Mouse (Mus musculus) olfactory bulb, adult 2 months (tissue): Measurements from ENCODE around the gene Cstf3. TPM values are rescaled to one million over a fixed set of nuclear protein-coding genes. Genes with fewer than 3 reads are reported as not detected.

ENCODE experiments used
- H3K27ac ChIP-seq: fragments of 200-500 bp; 2 replicates; pipeline ENCODE4 v1.5.1; 2012; ENCODE audit warnings: low read depth, low read length; ENCODE audit not compliant: insufficient read depth
- H3K4me1 ChIP-seq: fragments of 200-500 bp; 2 replicates; pipeline ENCODE4 v1.6.1; 2012; ENCODE audit warnings: low read length; ENCODE audit not compliant: control insufficient read depth, insufficient read depth
- H3K4me3 ChIP-seq: fragments of 200-500 bp; 2 replicates; pipeline ENCODE4 v1.5.1; 2012; ENCODE audit warnings: mild to moderate bottlenecking, low read depth, low read length, moderate library complexity; ENCODE audit not compliant: insufficient read depth
- CTCF ChIP-seq: fragments of 200-500 bp; IDR thresholded peaks from 2 replicates; pipeline ENCODE4 v1.5.1; 2012; ENCODE audit warnings: low read depth, mild to moderate bottlenecking, low read length, moderate library complexity; ENCODE audit not compliant: insufficient read depth
- POLR2A ChIP-seq: fragments of 200-500 bp; IDR thresholded peaks from 2 replicates; pipeline ENCODE4 v1.6.1; 2012; ENCODE audit warnings: mild to moderate bottlenecking, low read depth, low read length, moderate library complexity; ENCODE audit not compliant: insufficient read depth
- WGBS: fragments of 180-500 bp; shearing (Covaris S2); methylation state at CpG from one replicate; pipeline ENCODE4 v1.1.7; 2018; 5-methylcytosine and 5-hydroxymethylcytosine counted together
- polyA plus RNA-seq: library from polyadenylated mRNA; stranded (reverse); fragments of >200 nt; gene quantifications from 2 replicates; pipeline ENCODE4 v1.2.4, GENCODE M21; 2012; ENCODE audit warnings: low replicate concordance; ENCODE audit not compliant: missing spikeins, insufficient read depth, insufficient read length

The Cstf3 gene
- polyA plus RNA-seq, 1 experiment: not detected

DNA sequence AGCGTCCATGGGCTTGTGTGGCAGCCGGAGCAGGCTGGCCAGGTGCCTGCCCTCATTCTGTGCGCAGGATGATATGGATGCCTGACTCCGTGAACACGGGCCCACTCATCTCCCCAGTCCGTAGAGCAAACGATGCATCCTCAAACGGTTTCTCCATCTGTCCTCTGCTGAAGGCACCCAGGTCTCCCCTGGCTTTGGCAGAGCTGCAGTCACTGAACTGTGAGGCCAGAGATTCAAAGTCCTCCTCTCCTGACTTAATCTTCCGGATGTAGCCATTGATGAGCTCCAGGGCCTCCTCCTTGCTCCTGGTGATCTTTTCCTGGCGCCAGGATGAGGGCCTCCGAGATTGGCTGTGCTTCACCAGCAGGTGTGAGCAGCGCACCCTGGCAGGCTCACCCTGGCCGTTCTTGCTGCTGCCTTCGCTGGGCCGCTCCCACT, 124.0 kb downstream of the Cstf3 start:
- TF ChIP-seq POLR2A (no peak), CTCF (no peak)
- Histone ChIP-seq H3K4me3 (no peak overlapping the region), H3K4me1 (peaks cover 2% of the 10 kb centered on the region; the same call in 1 of the 2 replicates), H3K27ac (no peak overlapping the region)
- WGBS: 60% methylated on average over 15 of the region's 15 CpGs

Other genes starting within 250 kb of the Cstf3 start
- gene D430041D05Rik, start 179.5 kb upstream of the Cstf3 start, polyA plus RNA-seq: not detected in 2 replicates
- gene Hipk3, start 96.1 kb upstream of the Cstf3 start, polyA plus RNA-seq: 61.3 TPM in 1 of 2 replicates, not detected in the other
- not detected in 2 replicates for gene Tcp11l1, start 121.6 kb downstream of the Cstf3 start, polyA plus RNA-seq
- gene Pin1rt1, start 125.9 kb downstream of the Cstf3 start, polyA plus RNA-seq: not detected in 2 replicates
- not detected in 2 replicates for gene Depdc7, start 152.4 kb downstream of the Cstf3 start, polyA plus RNA-seq
- gene Qser1, start 226.2 kb downstream of the Cstf3 start, polyA plus RNA-seq: not detected in 2 replicates